Mouse (Mus musculus) natural killer cell, adult 2 months (primary cell): Measurements from ENCODE around the gene Pigs.

Source experiments
- DNase-seq, 2 experiments: peaks; one replicate each; pipeline ENCODE4 v3.0.0; 2022; ENCODE audit warnings: low spot score in 2 of 2

The Pigs gene

DNA sequence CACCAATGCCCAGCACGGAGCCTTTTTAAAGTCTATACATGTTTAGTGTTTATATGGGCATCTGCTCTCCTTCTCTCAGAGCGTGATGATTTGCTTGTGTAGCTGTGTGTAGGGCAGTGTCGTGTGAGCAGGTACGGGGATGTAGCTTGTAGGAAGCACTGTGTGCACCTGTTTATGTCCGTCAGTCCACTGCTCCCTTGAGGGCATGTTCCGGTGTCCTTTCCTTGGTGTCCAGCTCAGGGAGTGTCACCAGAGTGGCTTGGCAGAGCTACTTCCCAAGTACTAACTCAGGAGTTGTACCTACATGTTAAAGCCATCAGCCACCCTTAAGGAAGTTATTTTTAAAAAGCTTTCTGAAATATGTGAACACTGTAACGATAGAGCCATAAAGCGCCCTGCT lies 8.8 kb downstream of the Pigs start:
- DNase-seq: no peak

DNA sequence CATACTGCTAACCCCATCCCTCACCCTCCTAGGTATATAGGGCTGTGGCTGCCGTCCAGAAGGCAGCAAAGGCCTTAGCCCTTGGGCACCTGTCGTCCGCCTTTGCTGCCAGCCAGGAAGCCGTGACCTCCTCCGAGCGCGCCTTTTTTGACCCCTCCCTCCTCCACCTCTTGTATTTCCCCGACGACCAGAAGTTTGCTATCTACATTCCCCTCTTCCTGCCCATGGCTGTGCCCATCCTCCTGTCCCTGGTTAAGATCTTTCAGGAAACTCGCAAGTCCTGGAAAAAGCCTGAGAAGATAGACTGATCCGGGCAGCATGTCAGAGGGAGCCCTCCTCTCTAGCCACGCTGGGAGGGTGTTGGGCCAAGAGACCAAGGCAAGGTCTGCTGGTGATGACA lies 13.5 kb downstream of the Pigs start:
- DNase-seq: no peak

DNA sequence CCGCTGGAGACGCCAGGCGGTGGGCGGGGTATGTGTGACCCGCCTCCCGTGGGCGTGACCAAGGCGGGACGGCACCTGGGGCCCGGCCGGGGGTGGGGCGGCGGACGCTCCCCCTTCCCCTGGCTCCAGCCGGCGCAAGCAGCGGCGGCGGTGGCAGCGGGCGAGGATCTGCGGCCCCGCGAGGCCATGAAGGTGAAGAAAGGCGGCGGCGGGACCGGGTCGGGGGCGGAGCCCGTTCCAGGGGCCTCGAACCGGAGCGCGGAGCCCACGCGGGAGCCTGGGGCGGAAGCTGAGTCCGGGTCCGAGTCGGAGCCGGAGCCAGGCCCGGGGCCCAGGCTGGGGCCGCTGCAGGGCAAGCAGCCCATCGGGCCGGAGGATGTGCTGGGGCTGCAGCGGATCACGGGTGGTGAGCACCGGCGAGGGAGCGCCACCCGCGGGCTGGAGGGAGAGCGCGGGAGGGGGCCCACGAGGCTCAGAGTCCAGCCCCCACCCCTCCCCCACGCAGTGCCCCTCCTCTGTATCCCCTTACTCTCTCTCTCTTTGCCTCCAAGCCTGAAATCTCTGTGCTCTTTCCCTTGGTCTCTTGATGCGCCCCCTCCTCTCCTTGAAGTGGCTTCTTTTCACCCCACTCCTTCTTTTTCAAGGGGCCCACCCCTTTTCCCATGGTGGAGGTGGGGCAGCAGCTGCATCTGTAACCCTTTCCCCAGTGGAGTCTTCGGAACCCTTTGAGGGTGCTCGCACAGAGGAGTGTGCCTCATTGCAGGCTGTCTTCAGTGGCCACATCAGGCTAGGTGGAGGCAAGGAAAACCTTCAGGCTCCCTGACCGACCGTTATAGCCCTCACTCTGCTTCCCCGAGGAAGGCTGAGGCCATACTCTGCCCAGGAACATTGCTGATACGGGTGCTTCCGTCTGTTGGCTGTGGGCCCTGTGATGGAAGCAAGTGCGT lies 15.4 kb downstream of the Pigs start, which contains the start of gene Unc119:
TSS of gene Unc119 (plus strand) at position 102 of the 947 bp plus-strand sequence.
- DNase-seq: peak; percentile 66 to 72

DNA sequence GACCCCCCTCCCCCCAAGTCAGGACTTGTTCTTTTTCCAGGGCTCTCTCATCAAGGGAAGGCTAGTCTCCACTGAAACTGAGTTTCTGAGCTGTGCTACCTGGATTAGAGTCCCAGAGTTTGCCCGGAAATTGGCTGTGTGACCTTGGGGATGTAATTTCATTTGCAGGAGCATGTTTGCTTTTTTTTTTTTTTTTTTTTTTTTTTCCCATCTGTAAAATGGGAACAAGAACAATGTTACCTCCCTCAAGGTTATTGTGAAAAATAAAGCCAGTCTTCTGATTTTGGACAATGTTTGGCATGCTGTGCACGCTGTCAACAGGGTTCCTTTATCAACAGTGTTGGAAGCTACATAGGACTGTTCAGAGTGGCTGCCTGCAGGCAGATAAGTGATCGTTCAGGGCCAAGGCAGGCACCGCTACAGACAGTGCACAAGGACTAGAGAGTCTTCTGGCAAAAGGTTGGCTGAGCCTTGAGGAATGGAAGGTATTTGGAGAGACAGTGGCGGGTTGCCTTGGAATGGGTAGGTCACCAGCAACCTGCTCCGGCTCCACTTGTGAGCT lies 16.2 kb downstream of the Pigs start:
- no peak for DNase-seq

DNA sequence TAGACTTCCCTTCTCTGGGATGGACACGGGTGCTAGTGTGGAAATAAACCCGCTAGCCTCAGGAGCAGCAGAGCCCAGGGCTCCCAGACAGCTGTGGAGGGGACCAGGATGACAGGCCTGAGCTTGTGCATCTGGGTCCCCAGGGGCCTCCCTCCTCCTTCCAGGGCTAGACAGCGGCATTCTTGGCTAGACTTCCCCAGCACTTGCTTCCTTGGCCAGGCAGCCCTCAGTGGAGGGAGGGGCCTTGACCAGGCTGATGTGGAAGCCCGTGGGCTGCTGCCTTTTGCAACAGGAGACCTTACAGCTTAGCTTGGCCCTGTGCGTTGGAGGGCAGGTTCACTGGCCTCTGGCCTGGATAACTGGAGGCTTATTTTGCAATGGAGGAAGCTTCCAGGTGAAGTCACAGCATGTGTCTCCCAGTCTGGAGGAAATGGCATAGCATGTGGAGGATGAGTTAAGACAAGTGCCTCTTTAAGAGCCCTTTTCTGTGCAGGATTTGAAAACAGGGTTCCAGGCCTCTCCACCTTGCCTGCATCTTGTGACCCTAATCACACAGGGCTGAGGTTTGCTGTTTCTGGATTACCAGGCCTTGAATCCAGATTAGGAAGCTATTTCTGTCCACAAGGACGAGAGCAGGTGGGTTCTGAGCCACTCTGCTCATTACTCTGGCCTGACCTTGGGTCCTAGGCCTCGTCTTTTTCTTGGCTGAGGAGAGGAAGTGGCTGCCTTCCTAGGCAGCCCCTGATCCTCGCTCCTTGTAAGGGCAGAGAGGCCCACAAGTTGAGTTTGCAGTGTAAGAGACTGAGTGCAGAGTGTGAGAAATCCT lies 16.9 kb downstream of the Pigs start:
- DNase-seq: no peak

DNA sequence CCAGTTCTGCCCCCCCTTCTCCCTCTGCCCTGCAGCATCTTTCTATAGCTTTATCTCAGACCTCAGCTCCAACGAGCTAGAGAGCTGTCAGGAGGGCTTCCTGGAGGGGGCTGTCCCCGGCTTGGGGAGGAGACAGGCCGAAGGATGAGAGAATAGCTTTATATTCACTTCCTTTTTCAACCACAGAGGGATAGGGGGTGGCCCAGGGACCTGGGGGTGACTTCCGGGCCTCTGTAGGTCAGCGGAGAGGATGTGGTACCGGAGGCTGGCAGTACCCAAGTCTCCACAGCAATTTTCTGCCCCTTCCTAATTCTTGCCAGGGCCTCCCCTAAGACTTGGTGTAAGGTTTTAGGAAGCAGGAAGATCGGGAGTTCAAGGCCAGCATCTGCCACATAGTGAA lies 17.6 kb downstream of the Pigs start:
- peak; percentile 82 to 87 for DNase-seq

DNA sequence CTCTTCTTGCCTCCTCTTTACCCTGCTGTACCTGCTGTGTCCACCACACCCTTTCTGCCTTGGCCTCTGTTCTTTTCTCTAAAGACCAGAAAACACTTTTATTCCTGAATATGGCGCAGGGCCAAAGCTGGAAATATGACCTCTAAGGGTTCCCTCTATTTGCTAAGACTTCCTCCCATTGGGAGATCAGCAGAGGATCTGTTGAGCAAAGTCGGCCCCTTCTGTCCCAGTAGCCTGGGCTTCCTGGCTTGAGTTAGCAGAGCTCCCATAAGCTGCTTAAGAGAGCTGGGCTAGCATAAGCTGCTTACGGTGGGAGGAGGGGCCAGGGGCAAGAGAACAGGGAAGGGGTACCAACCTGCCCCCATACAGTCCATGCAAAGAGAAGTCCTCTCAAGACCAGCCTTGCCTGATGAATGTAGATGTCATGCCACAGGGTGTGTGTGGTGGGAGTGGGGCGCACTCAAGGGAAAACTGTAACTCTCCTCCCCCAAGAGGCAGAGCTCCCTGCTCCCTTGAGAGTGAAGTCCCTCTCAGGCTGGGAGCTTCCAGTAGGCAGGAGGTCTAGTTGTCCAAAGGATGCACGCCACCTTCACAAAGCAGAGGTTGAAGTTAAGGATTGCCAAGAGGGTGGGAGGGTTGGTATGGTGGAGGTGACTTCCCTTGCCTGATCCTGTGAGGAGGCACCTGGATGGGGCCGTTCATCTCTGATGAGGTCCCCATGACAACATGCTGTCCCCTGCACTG lies 18.3 kb downstream of the Pigs start:
- no peak for DNase-seq

DNA sequence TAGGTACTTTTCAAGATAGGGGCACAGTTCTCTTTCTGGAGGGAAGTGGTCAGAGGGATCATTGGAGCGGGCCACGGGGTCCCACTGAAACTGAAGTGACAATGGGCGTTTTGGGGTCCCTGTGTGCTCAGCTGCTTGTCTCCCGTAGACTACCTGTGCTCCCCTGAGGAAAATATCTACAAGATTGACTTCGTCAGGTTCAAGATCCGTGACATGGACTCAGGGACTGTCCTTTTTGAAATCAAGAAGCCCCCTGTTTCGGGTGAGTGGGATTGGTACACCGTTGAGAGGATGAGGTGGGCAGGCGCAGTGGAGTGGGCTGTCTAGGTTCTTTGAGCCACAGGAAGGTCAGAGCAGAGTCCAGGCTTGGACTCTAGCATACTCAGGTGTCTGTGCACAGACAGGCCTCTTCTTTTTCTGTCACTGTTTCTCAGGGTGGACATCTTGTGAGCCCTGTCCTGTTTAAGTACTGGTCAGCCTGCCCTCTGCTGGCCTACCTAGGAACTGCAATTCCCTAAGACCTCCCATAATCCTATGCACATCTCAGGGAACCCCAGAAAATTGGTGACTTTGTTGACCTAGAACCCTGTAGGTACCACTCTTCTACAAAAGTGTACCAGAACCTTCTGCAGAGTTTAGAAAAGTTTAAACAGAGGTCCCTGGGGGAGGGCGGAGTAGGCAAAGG lies 19.0 kb downstream of the Pigs start:
- peak; percentile 70 to 71 for DNase-seq

DNA sequence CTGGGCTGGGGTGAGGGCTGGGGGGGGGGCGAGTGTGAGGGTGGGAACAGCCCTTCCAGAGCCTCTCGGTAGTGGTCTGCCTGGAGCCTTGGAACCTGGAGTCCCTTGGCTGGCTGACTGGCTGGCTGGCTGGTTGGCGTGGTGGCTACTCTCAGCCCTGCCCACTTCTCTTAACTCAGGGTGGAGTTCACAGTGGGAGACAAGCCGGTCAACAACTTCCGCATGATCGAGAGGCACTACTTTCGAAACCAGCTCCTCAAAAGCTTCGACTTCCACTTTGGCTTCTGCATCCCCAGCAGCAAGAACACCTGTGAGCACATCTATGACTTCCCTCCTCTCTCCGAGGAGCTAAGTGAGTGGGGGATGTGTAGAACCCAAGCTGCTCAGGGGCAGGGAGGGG lies 19.7 kb downstream of the Pigs start:
- DNase-seq: no peak

DNA sequence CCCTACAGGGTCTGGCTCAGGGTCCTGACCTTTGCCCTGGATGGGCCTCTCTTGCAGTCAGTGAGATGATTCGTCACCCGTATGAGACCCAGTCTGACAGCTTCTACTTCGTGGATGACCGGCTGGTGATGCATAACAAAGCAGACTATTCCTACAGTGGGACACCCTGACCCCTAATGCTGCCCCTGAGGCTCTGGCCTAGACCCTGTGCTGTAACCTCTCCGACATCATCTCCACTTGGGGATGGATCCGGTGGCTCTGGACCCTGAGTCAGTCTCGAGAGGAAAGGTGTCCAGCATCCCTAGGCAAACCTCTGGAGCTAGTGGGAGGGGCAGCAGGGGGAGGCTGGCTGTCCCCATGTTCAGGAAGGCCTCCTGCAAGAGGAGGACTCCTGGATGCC lies 20.3 kb downstream of the Pigs start:
- no peak for DNase-seq

DNA sequence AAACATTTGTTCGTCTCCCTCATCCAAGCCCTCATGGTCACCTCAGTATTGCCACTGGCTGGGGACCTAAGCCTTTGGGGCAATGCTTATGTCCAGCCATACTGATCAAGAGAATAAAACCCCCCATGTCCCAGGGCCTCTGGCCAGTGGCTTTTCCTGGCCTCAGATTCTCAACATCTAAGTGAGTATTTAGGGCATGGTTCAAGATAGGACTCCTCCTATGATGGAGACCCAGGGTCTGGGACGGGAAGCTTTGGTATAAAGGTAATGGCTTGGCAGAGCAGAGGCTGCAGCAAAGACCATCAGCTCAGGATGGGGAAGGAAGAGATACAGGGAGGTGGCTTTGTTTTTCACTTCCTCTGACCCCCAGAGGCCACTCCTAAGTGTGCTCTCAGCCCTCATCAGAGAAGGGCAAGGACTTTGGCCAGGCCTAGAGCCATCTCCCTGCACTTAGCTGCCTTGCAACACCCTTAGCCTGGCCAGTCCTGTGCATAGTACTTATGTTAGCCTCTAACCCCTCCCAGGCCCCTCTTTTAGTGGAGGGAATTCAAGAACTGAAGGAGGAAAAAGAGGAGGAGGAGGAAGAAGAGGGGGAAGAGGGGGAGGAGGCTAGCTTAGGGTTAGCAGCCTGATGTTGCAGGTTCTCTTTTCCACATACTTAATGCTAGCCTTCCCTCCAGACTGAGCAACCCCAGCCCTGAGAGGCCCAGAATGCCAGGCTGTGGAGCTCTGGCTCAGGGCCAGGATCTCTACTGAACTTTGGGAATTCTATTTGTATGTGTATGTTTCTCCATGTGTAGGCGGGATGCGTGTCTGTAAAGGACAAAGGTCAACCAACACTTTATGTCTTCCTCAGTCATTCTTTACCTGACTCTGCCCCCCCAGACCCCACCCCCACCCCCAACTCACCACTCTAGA lies 21.5 kb downstream of the Pigs start:
- DNase-seq: no peak

DNA sequence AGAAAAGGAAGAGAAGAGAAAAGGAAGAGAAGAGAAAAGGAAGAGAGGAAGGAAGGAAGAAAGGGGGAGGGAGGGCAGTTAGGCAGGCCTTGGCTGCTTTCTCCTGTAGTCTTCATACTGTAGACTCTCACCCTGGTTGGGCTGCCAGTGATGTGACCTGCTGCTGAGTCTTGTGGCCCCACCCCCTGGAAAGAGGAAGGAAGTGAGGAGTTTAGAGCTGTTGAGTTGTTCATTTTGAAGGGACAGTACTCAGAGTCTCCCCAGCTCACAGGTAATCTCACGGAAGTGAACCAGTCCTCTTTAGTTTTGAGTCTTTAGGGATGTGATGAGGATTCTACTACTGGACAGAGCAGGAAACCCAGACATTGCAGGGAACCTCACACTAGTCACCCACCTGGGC lies 24.9 kb downstream of the Pigs start:
- peak in 1 of 2 experiments; percentile 53 for DNase-seq

DNA sequence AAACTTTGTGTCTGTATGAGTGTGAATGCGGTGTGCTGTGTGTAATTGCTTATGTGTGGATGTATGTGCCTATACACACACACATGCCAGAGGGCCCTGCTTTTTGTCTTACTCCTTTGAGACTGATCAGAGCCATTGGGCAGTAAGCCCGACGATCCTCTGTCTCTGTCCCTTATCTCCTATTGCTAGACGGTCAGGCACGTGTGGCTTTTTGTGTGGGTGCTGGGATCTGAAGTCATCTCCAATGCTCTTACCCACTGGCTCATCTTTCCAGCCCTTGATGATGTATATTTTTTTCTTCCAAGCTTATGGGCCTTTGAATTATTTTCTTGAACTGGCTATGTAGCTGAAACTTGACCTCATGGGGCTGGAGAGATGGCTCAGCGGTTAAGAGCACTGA lies 26.7 kb downstream of the Pigs start:
- no peak for DNase-seq

DNA sequence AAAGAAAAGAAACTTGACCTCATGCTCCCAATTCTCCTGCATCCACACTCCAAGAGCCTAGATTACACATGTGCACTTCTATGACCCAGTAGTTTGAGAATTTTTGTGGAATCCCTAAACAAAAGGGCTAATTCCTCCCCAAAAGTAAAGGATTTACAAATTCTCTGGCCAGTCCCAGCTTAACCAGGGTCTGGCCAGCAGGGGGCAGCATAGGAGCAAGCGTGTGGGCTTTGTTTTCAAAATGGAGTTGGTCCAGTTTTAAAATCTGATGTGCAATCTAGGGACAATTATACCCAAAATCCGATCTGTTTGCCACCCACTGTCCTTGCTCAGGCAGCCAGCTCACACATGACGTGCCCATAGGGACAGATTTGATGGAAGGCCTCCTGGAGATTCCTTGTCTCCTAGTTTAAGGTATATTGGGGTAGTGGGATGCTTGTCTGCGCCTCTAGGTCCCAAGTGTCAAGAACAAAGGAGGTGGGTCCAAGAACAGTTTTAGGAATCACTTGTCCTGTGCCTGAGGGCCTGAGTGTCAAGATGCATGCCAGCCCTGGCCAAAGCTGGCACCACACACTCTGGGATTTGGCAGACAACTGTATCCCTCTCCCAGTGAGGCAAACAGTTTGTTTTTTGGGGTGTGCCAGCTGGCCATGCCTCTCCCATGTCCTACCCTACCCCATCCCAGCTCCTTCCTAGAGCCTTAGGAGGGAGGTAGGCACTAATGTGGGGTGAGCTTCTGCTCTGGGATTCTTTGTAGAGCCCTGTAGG lies 27.4 kb downstream of the Pigs start:
- peak; percentile 47 to 65 for DNase-seq

DNA sequence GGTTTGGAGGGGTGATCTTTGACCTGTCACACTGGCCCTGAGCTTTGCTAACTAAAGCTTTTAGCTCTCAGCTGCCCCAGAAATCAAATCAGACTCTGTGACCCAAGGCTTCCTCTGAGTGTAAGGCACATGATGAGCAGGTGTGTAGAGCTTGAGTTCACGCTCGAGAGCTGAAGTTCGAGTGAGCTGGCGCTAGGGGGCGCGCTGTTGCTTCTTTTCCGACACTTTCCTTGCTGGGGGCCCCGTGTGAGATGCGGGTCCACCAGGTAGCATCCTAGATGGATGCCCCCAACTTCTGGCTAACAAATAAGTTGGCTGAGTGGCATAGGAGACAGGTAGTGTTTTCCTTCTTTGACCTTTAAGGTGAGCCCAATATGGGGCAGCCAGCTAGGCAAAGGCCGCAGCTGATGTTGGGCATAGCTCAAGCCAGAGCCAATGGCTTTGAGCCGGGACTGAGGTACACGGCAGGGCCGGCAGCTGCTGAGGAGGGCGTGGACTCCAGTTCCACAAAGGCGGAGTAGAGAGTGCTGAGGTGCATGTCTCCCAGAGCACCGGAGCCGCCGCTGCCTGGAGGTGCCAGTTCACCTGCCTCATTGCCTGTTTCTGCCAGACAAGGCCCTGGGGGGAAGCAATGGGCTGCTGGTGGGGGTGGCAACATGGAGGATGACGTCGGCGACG lies 30.3 kb downstream of the Pigs start:
- DNase-seq: peak in 1 of 2 experiments; percentile 47

DNA sequence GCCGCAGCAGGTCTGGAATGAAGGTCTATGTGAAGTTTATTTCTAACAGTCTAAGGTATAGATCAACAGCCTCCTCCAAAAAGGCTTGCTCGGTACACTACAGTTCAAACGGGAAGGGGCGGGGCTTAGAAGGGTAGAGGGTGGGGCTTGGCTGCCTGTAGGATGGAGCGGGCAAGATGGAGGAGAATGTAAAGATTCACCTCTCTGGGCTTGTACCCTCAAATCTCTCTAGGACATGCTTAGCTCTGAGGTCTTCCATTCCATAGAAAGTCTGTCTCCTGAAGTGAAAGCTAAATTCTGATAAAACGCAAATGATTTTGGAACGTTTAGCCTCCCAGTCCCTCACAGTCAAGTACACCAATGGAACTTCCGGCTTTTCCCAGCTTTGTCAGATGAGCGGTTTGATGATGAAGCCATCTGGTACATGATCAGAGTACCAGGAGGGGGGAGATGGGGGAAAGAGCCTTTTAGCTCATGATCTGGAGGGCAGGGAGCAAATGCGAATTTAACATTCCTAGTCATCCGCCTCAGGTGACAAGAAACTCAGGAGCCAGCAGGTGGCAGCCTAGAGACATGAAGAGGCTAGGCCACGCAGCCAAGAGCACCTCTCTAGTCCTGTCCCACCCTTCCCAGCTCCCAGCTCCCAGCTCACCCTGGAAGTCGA lies 32.0 kb downstream of the Pigs start:
- peak; percentile 62 to 76 for DNase-seq

DNA sequence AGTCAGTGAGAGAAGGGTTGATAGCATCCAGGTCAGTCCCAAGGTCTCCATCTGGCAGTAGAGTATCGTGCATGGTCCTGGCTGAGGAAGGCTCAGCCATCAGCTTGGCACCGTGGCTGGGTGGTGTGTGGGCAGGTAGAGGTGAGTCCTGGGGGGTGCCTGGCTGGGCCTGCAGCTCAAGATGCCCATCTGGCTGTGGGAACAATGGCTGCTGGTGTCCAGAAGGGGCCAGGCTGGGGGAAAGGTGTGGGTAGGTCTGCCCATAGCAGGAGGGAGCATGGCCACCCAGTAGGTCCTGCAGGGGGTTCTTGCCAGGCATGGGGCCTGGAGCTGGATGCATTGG lies 32.5 kb downstream of the Pigs start:
- no peak for DNase-seq

DNA sequence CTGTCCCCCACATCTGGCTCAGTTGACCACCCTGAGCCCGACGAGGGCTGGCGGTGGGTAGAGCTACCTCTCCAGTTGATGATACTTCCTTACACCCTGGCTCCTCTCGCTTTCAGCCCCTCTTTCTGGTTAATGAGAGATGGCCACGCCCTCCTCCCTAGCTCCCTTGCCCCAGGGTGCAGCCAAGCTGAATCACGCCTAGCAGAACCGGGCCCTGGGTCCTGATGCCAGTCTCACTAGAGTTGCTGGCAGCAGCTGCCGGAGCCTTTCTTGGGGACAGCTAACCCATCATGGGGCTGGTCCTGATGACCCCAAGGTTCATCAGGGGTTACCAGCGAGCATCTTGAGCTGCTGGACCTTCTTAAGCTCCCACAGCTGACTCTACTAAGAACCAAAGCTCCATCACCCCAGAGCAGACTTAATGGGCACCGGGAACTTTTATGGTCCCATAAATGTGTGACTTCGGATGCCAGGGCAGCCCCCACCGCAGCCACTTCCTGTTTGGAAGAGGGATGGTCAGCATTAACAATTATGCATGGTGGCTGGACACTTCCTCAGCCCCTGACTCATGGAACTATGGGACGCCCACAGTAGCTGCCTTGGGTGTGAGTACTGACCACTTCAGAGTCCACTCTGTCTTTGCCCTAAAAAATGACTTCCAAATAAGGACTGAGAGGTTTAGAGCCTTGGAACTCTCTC lies 35.2 kb downstream of the Pigs start:
- no peak for DNase-seq
